Mouse (Mus musculus): ENCODE measurements around the gene Zfp991. TPM values are rescaled to one million over a fixed set of nuclear protein-coding genes. Genes with fewer than 3 reads are reported as not detected.

Zfp991 gene
- total RNA-seq, 2 experiments from 2014 or later, result 6.8 to 7.4 TPM

Other genes with a start within 250 kb of the Zfp991 start
- gene Gm21411, start 222.4 kb upstream of the Zfp991 start, total RNA-seq (2021), result not detected
- gene Zfp989, start 160.1 kb upstream of the Zfp991 start, total RNA-seq (2021), result not detected
- under 1 TPM in 1 of 2 experiments, not detected in 1; 0.32 TPM for gene Rex2, start 110.2 kb upstream of the Zfp991 start, total RNA-seq (2021)
- gene Zfp988, start 173.6 kb downstream of the Zfp991 start, total RNA-seq (2021), result not detected
- gene Zfp978, start 229.3 kb downstream of the Zfp991 start, total RNA-seq (2021), result not detected